Mouse (Mus musculus) heart, postnatal 14 days (tissue): ENCODE results near the gene Ttll12. TPM values are rescaled to one million over a fixed set of nuclear protein-coding genes. Genes with fewer than 3 reads are reported as not detected.

ENCODE experiments used
- DNase-seq, 2 experiments: peaks; one replicate each; pipeline ENCODE4 v3.0.0; 2021 to 2022
- intact Hi-C: fragments of 180-260 bp; cut with DNase I; formaldehyde crosslinking; loops from one replicate; pipeline ENCODE4 v1.15.1; 2025
- total RNA-seq, 2 experiments: library from RNA; stranded (reverse); gene quantifications; 2 replicates each; pipeline ENCODE4 v1.2.3; 2021

The Ttll12 gene
- total RNA-seq, 2 experiments from 2014 or later: 5.1 to 6.0 TPM

GRCm38 (mm10) chr15:83530688-83531087, 64.3 kb downstream of the Ttll12 start:
- intact Hi-C loops: no loop called here
- peak in 1 of 2 experiments; percentile 31 for DNase-seq

DNA sequence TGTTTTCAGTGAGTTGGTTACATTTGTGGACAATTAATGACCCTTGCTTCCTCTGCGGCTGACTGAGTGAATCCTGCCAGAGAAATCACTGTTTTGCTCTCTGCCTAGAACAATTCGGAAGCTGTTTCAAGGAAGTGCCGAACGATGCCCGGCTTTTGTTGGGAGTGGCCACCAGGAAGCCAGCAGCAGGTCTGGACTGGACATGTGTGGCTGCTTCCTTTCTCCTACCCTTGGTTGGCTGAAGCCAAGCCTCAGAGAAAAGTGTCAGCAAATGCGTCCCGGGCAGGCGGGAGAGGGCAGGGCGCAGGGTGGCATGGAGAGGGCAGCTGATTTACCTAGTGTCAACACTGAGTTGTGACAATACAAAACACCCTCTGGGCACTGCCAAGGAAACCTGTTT, 64.7 kb downstream of the Ttll12 start:
- intact Hi-C loops: no loop called here
- DNase-seq: peak; percentile 45 to 56

DNA sequence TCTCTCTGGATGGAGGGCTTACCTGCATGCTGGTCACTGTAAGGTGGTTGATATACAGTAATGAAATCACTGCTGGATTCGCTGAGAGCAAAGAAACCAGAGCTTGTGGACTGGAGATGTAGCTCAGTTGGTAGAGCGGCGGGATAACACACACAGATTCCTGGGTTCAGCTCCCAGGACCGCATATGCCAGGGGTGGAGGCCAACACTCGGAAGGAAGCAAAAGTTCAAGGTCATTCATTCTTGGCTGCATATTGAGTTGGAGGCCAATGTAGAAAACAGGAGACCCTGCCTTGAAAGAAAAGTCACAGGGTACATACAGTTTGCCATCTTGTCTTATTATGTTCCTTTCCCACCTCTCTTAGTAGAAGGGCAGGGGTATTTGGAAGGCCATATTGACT, 65.2 kb downstream of the Ttll12 start:
- DNase-seq: peak; percentile 46 to 60

GRCm38 (mm10) chr15:83528892-83529291, 66.1 kb downstream of the Ttll12 start:
- intact Hi-C loops: loop anchor here (2.0 kb wide), 1 partner anchor 34 kb away; the partner anchor contains the start of genes Mcat and Tspo
- DNase-seq: no peak

More for the DNA sequence above, 65.2 kb downstream of the Ttll12 start:
- intact Hi-C loops: loop anchor here (2.0 kb wide), 1 partner anchor 33 kb away; the partner anchor contains the start of genes Mcat and Tspo

DNA sequence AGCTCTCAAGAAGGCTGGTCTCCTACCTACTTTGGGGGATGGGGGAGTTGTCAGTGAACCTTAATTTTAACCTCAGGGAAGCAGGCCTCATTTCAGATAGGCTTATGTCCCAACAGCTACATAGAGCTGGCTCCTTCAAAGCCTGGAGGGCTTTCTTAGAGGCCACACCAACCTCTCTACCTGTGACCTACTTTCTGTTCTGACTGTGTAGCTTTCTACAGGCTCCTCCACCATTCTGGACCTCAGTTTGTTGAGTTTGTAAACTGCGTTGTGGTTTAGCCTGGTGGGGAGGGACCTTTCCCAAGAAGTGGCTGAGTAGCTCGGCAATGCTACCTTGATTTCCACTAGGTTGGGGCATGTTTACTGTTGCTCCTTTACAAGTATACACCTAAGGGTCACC, 67.2 kb downstream of the Ttll12 start:
- DNase-seq: no peak
- intact Hi-C loops: loop anchor here (2.0 kb wide), 1 partner anchor 35 kb away; the partner anchor contains the start of genes Mcat and Tspo

DNA sequence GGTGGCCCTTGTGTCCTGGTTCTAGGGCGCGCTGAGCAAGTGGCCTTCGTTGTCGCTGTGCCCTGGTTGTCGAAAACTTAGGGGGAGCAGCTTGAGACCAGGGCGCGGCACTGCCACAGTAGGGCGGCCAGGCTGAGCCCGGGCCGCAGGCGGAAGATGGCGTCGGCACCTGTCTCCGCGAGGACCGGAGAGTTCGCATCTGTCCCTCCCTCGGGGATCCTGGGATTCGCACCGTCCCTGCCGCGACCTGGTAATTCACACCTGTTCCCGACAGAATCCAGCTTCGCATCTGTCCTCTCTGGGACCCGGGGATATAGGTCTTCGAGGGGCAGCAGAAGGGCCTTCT, 67.9 kb downstream of the Ttll12 start:
- no peak for DNase-seq
- intact Hi-C loops: no loop called here

- intact Hi-C loops: no loop called here
- DNase-seq: peak; percentile 78 to 80
Observed at GRCm38 (mm10) chr15:83526424-83527091, 68.4 kb downstream of the Ttll12 start, which contains the start of gene Bik. Gene Bik (plus strand): TSS chr15:83526862.

Other genes with a start within 250 kb of the Ttll12 start
- 10 to 100 TPM; 11.6 to 14.5 TPM for gene Arfgap3, start 244.9 kb downstream of the Ttll12 start, total RNA-seq
- 100 to 1,000 TPM; 156 to 165 TPM for gene Pacsin2, start 130.6 kb downstream of the Ttll12 start, total RNA-seq
- 10 to 100 TPM; 43.0 to 43.6 TPM for gene Ttll1, start 84.3 kb downstream of the Ttll12 start, total RNA-seq
- 10 to 100 TPM; 11.2 to 12.9 TPM for gene Bik, start 68.3 kb downstream of the Ttll12 start, total RNA-seq
- gene Tspo, start 31.6 kb downstream of the Ttll12 start, total RNA-seq: 10 to 100 TPM; 64.8 to 66.0 TPM
- gene Mcat, start 31.4 kb downstream of the Ttll12 start, total RNA-seq: 10 to 100 TPM; 32.9 to 33.0 TPM
- gene Scube1, start 129.9 kb upstream of the Ttll12 start, total RNA-seq: 1 to 10 TPM; 3.7 to 4.0 TPM
- not detected for gene Mpped1, start 184.3 kb upstream of the Ttll12 start, total RNA-seq